ENCODE assay signal across 8 mouse cellular contexts in genomic region chr5:92138093-92138621, GRCm38 (mm10). TPM values are rescaled to one million over a fixed set of nuclear protein-coding genes. Genes with fewer than 3 reads are reported as not detected.
DNase-seq lines count a peak whose midpoint lies in the region; ATAC-seq lines count a peak whose summit lies in the region.

No protein-coding gene starts in this region.

- peaks cover 27% of the 10 kb centered on the region for H3K4me1 ChIP-seq in forebrain, embryonic 12.5 days

- peak overlapping the region; percentile 68 for H3K4me2 ChIP-seq in forebrain, embryonic 12.5 days

- 1% methylated on average over 38 of the region's 43 CpGs for WGBS in forebrain, embryonic 12.5 days

- H3K9me3 ChIP-seq in forebrain, embryonic 12.5 days, result no peaks in the 10 kb centered on the region

- peak overlapping the region; percentile 88 for H3K4me3 ChIP-seq in forebrain, embryonic 12.5 days (replicated peaks)

- DNase-seq in cerebellum, adult 11 months, result no peak
- peak; percentile 34 for DNase-seq in adrenal gland, adult 8-10 months
- peak; percentile 18 for DNase-seq in heart, postnatal 25 days (ENCODE audit: low spot score)
- peak; percentile 24 to 49 for DNase-seq in layer of hippocampus, postnatal 36 days
- peak; percentile 62 to 87 for DNase-seq in spleen, postnatal 4 days (ENCODE audit: low spot score in 2 of 2)

- no peaks in the 10 kb centered on the region for H3K36me3 ChIP-seq in forebrain, embryonic 12.5 days (replicated peaks)

- intact Hi-C loops in heart, postnatal 25 days (cut with DNase I), result no loop called here

- no peaks in the 10 kb centered on the region for H3K27me3 ChIP-seq in forebrain, embryonic 12.5 days

- peak overlapping the region; percentile 89 for H3K9ac ChIP-seq in forebrain, embryonic 12.5 days

- peak; percentile 36 for ATAC-seq in cerebellum, adult (ENCODE audit: insufficient number of reproducible peaks, low FRiP score, low TSS enrichment)
- ATAC-seq in forebrain, embryonic 12.5 days (ENCODE audit: low FRiP score), result peak; percentile 80
- peak; percentile 51 for ATAC-seq in megakaryocyte progenitor cell, adult 5-6 weeks (replicated peaks; ENCODE audit: poor library complexity)

- peak overlapping the region; percentile 75 for H3K27ac ChIP-seq in forebrain, embryonic 12.5 days

RNA-seq across cellular contexts. Expression of gene Uso1, which starts 0.4 kb away (rescaled TPM):
- 100 to 1,000 TPM in 1 of 4 experiments, 10 to 100 TPM in 3; 84.5 to 114 (median 92.1) TPM for total RNA-seq in adrenal gland, adult 8-10 months (2022)
- 48.1 and 51.2 TPM in 2 replicates for polyA plus RNA-seq in forebrain, embryonic 12.5 days (2016; fragmentation: Nextera tagmentation; extraction: Ambion mirVana)
- total RNA-seq in heart, postnatal 25 days (2021), result 10 to 100 TPM; 38.2 to 38.3 TPM
- total RNA-seq in layer of hippocampus, postnatal 36 days (2021), result 10 to 100 TPM; 84.3 to 84.7 TPM
- total RNA-seq in megakaryocyte progenitor cell, adult 5-6 weeks (2015), result 56.2 and 56.6 TPM in 2 replicates
- 22.5 and 23.5 TPM in 2 replicates for total RNA-seq in megakaryocyte progenitor cell, adult 5-6 weeks (2017)

RNA-seq across cellular contexts. Expression of gene G3bp2, which starts 54.6 kb away (rescaled TPM):
- total RNA-seq in adrenal gland, adult 8-10 months (2022), result 100 to 1,000 TPM; 152 to 167 (median 162) TPM
- 305 and 322 TPM in 2 replicates for polyA plus RNA-seq in forebrain, embryonic 12.5 days (2016; fragmentation: Nextera tagmentation; extraction: Ambion mirVana)
- 10 to 100 TPM; 64.4 to 67.9 TPM for total RNA-seq in heart, postnatal 25 days (2021)
- total RNA-seq in layer of hippocampus, postnatal 36 days (2021), result 100 to 1,000 TPM; 230 to 257 TPM
- 91.0 and 97.5 TPM in 2 replicates for total RNA-seq in megakaryocyte progenitor cell, adult 5-6 weeks (2015)
- total RNA-seq in megakaryocyte progenitor cell, adult 5-6 weeks (2017), result 122 and 128 TPM in 2 replicates
